Mouse (Mus musculus) erythroblast, embryonic 14.5 days (primary cell): ENCODE measurements around the gene Trib2.

ENCODE experiments used
- GATA1 ChIP-seq: IDR thresholded peaks from 2 replicates; pipeline ENCODE4 v1.6.1; 2012; ENCODE audit warnings: low read length, inconsistent platforms, mixed read lengths
- TAL1 ChIP-seq: IDR thresholded peaks from 3 replicates; pipeline ENCODE4 v1.6.1; 2012; ENCODE audit warnings: low read length, inconsistent platforms, mixed read lengths

- TF ChIP-seq GATA1 (no peak), TAL1 (no peak)
Observed at GRCm38 (mm10) chr12:15760684-15761083, 56.0 kb downstream of the Trib2 start.
